Mouse (Mus musculus) WW6 (cell line): ENCODE measurements at regions not wholly inside any gene's neighbourhood (a gene's known extent, or its start where the extent isn't known, plus 50 kb on each side); places are given as distances from the start of the nearest gene placed in this dataset.

Experiments used
- DNase-seq: peaks from one replicate; pipeline ENCODE4 v3.0.0-alpha.2; 2013; ENCODE audit warnings: low read depth, low spot score

- no peak for DNase-seq
Measured at GRCm38 (mm10) chr10:91583204-91583603, 402.1 kb upstream of the Tmpo start.

DNA sequence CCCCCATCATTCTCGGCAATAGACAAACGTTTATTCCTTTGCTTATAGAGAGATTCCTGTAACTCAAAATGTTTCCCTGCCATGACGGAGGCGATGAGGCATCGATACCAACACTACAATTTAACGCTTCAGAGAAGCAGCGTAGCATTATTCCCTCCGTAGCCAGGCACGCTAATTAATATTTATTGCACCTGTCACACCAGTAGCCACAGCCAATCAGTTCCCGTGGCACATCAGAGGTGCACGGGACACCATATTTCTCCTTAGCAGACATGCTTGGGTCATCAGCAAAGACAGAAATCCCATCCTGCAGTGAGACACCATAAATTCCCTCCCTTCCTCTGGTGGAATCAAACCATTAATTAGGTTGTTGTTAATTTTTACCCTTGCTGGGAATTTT, 399.8 kb upstream of the Tmpo start:
- no peak for DNase-seq

GRCm38 (mm10) chr10:91575323-91576064, 394.4 kb upstream of the Tmpo start:
- DNase-seq = no peak

- DNase-seq = no peak
Measured at GRCm38 (mm10) chr10:91572796-91573195, 391.7 kb upstream of the Tmpo start.

DNA sequence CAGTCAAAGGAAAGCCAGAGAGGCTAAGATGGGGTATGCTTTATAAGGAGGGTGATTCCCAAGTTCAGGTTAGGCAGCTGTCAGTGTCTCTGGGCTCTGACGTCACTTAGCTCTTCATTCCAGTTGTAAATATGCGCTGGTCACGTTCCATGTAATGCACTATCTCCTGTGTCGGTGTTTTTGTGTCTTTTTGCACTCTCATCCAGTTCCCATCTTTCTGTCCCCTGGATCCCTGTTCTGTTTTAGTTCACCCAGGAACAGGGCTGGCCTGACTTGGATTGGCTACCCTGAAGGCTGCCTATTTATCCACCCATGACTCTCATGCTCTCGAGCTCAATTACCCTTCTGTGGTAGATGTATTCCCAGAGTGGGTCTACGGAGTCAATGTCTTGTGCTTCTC, 387.9 kb upstream of the Tmpo start:
- no peak for DNase-seq

DNA sequence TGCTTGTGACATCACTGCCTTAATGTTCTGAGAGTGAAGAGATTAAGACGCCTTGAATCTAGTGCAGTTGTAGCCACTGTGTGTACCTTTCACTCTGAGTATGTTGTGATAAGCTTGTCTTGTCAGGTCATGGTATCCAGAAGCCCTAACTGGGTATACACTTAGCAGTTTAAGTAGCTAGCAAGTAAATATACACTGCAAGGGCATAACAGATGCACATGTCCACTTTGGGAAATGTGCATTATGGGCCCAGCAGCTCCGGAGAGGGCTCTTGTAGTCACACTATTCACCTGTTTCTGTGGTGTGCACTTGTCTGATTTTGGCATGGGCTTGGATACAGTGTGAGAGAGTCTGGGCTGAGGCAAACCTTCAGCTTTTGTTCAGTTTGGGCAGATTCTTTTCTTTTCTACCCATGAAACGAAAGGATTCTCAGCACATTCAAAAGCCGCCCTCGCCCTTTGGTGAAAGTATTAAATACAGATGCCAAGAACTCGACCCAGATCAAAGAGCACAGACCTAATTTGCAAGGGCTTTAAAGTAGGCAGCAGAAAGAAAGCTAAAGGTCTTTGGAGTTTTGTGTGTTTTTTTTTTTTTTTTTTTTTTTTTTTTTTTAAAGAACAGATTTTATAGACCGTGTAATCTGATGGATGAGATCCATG, 385.1 kb upstream of the Tmpo start:
- DNase-seq = no peak

DNA sequence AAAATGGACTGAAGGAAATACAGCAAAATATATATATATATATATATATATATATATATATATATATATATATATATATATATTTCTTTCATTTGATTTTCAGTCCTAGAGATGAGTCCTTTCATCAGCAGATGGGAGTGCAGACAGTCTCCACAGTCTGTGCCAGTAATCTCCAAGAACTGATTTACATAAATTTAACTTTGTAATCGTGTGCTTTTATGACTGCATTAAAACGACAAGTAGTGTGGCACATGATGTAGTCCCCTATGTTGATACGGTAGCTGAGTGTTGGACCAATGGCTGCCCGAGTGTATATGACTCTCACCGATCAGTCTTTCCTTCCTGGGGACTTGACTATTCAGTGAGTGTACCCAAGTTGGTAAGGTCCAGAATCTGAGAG, 378.2 kb upstream of the Tmpo start:
- DNase-seq = no peak

DNA sequence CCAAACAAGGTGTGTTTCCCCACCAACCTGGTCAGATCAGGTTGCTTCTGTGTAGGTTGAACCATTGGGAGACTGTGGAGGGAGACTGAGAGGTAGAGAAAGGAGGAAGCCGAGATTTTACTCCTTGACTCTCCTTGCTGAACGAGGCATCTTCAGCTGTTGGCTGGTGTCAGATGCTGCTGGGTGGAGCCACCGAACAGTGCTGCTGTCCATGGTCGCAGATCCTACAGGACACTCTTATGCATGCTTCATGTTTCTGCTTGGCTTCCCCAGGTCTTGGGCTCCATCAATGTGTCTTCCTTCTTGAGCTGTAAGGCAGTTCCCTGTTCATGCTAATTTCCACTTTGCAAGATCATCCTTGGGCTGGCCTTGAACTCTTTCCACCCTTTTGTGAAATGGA, 367.0 kb upstream of the Tmpo start:
- DNase-seq = no peak

DNA sequence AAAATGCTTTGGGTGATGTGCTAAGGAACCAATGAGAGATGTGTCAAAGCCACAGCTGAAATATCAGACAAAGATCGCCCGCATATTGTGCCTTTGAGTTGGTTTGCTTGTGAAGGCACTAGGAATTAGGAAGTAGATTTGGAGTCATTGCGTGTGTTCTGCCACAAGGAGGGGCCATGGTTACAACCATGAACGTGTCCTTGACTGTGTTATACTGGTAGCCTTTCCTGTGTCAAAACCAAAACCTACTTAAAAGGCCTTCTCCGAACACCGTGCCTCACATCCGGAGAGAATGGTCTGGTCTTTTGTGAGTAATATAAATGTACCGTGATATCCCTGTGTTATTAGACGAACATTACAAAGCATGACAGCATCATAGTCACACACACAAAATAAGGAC, 365.0 kb upstream of the Tmpo start:
- no peak for DNase-seq

GRCm38 (mm10) chr10:91545421-91545820, 364.3 kb upstream of the Tmpo start:
- DNase-seq = no peak

DNA sequence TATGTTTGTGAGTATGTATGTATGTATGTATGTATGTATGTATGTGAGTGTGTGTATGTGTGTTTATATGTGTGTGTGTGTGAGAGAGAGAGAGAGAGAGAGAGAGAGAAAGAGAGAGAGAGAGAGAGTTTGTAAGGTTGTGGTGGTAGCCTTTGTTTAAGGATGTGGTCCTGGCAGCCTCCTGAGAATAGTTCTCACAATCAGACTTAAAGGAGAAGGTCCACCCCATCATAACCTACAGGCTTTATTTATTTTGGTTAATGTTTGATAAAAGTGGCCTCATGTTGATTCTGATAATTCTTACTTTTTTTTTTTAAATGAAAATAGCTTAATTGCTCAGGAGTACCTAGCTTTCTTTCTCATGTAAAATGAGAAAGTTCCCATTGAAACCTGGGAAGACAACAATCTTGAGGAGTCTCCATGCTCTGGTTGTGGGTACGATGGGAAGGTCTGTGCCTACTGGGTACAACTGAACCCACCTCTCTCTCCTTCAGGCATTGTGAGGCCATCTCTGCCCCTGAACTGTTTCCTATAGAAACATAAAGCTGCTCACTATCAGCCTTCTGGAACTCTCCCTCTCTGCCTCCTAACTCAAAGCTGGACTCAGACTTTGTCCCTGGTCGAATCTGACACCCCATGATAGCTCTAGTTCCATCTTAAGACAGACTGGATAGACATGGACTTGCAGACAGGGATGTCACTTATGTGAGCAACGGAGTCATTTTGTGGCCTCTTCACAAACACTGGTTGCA, 362.2 kb upstream of the Tmpo start:
- DNase-seq = no peak

GRCm38 (mm10) chr10:91542201-91542604, 361.1 kb upstream of the Tmpo start:
- no peak for DNase-seq

DNA sequence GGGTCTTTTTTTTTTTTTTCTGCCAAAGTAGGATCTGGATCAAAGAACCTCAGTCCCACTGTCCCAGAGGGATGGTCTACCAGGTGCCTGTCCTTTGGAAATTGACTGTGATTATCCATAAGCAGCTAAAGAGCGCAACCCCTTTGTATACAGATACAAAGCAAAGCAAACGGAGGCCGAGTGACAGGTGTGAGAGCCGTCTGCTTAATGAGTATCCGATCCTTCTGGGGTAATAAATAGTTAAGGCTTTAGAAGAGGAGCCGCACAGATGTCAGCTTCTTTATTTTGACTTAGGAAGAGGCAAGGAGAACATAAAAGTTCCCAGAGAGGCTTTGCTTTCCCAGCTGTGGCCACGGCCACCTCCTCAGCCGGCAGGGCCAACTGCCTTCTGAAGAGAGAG, 356.1 kb upstream of the Tmpo start:
- no peak for DNase-seq

DNA sequence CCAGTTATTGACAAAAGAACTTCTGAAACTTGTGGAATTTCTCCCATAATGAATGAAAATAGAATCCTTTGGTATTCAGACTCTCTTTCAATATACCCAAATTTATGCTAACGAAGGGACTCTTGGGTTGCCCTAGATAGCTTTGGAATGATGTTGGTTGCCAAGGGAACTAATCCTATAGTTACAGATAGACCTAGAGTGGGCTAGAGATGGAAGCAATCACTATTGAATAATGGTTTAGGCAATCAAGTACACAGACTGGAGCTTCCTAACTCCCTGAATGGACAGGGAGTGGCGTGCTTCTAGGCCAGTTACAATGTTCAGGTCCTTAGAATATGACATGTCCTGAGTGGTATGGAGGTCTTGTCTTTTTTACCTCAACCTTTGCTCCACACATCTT, 354.3 kb upstream of the Tmpo start:
- no peak for DNase-seq

GRCm38 (mm10) chr10:91528305-91528704, 347.2 kb upstream of the Tmpo start:
- no peak for DNase-seq

DNA sequence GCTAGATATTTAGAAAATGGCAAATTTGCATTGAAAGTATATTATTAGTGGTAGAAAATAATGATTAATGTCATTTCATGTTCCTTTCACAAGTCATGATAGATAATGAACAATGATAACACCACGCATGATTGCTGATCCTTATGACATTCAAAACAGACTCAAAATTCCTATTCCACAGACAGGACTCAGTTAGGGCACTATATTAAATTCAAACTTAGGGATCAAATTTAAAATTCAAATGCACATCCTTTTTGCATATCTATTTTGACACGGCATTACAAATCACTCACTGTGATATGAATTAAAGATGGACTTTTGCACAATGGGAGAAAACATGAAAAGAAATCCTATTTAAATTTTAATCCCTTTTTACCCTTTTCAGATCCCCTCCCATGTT, 340.1 kb upstream of the Tmpo start:
- no peak for DNase-seq

- DNase-seq = no peak
Measured at GRCm38 (mm10) chr10:91515021-91515371, 333.9 kb upstream of the Tmpo start.

DNA sequence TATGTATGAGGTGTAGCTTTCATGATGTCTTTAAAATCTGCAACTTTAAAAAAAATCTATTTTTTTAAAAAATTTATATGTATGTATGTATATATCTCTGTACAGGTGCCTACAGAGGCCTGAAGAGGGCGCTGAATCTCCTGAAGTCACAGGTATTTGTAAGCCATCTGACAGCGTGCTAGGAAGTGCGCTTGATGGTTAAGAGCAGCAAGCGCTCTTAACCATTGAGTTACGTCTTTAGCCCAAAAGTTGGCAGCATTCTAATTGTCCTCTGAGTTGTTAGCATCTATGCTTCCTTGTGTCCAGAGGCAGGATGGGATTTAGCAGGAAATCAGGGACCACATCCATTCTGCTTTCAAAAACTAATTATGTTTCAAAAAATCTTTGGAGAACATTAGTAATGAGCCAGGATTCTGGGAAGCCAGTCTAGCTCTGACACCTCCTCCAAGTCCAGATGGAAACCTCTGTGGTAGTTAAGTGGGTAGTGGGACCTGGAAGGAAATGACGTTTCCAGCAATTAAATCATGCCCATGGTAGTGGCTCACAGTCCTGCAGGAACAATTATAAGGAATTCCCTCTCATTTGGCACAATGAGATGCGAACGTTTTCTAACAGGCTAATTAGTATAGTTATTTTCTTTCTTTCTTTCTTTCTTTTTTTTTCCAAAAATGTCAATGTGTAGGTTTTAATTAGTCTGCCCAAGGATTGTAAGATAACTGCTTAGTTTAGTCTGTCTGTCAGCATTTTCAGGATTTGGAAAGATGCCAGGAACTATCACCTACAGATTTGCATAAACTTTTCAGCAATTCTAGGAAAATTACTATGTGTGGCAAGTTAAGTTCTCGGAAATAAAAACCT, 333.3 kb upstream of the Tmpo start:
- DNase-seq = no peak

DNA sequence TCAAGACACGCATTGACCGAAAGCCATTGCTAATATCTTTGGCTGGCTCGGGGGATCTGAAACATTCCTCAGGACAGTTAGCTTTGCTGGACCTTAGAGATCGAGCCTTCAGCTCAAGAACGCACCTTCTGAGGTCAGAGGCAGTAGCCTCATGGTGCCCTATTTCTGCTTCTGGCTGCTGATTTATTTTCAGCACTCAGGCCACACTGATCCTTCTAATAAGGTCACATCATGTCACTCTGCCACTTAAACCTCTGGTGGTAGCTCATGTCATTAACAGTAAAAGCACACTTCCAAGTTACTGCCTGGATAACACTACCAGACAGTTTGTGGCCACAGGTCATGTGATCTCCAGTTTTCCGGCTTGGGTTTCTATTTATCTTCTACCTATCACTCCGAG, 325.9 kb upstream of the Tmpo start:
- no peak for DNase-seq

- DNase-seq = no peak
Measured at GRCm38 (mm10) chr10:91504891-91505290, 323.8 kb upstream of the Tmpo start.

GRCm38 (mm10) chr10:91498543-91498942, 317.4 kb upstream of the Tmpo start:
- DNase-seq = no peak

GRCm38 (mm10) chr10:91464691-91465090, 283.6 kb upstream of the Tmpo start:
- DNase-seq = no peak
